Mouse (Mus musculus) natural killer cell, adult 2 months (primary cell): Measurements from ENCODE around the gene Srsf12.

ENCODE experiments used
- DNase-seq, 2 experiments: peaks; one replicate each; pipeline ENCODE4 v3.0.0; 2022; ENCODE audit warnings: low spot score in 2 of 2

The Srsf12 gene

DNA sequence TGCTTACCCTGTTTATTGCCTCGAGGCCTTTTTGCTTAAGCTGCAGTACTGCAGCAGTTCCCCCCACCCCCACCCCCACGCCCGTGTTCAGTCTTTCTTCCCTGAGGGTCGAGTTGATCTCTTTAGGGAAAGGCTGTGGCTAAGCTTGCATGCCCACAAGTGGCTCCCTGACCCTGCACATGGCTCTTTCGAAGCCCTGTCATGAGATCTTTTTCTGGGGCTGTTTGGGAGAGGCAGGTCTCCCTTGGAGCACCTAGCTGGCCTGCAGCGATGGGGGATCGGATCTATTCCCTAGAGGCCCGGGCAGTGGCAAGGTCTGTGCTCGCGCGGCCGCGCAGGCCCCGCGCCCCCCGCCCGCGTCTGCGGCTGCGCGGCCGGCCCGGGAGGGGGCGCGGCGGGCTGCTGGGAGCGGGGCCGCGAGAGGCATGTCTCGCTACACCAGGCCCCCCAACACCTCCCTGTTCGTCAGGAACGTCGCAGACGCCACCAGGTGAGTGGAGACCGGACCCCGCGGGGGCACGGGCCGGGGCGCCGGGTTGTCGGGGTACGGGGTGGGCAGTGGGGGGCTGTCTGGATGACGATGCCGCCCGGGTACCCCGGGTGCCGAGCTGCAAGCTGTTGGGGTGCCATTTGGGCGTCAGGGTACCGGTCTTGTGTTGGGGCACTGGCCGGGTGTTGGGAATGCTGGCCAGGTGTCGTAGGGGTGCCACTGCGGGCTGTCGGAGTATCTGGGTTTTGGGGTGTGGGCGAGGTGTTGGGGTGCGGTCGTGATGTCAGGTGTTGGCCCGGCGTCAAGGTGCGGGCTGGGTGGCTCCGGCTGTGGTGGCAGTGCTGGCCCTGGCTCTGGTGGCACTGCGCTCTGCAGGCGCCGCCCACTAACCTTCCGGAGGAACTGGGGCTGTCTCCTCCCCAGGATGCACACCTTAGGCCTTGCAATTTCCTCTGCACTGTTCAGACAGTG is at the start of gene Srsf12:
Gene Srsf12, plus strand, starts transcription at position 111 of the 961 bp plus-strand sequence.
- peak; percentile 2 to 28 for DNase-seq

DNA sequence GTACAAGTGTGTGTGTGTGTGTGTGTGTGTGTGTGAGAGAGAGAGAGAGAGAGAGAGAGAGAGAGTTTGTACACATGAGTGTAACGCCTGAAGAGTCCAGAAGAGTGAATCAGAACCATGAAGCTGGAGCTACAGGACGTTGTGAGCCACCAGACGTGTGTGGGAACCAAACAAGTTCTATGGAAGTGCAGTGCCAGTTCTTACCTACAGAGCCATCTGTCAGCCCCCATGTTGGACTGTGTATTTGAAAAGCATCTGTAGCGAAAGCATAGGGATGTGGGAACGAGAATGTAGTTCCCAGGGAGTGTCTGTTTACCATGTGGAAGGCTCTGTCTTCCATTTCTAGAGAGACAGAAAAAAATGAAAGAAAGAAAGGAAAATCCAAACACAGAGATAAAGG is 25.3 kb upstream of the Srsf12 start:
- no peak for DNase-seq

DNA sequence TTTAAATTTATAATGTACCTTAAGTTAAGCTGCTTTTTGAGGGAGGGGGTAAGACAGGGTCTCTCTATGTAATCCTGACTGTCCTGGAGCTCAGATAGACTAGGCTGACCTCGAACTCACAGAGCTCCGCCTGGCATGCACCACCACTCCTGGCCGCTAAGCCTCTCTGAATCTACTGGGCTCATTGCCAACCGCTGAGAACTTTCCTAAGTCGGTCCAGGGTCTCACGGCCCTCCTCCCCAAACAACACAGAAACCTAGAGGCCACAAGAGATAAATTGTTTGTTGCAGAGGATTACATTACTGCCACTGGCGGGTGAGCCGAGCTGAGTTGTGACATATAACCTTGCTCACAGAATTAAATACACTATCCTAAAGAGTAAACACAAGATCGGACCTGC is 20.6 kb upstream of the Srsf12 start:
- no peak for DNase-seq

DNA sequence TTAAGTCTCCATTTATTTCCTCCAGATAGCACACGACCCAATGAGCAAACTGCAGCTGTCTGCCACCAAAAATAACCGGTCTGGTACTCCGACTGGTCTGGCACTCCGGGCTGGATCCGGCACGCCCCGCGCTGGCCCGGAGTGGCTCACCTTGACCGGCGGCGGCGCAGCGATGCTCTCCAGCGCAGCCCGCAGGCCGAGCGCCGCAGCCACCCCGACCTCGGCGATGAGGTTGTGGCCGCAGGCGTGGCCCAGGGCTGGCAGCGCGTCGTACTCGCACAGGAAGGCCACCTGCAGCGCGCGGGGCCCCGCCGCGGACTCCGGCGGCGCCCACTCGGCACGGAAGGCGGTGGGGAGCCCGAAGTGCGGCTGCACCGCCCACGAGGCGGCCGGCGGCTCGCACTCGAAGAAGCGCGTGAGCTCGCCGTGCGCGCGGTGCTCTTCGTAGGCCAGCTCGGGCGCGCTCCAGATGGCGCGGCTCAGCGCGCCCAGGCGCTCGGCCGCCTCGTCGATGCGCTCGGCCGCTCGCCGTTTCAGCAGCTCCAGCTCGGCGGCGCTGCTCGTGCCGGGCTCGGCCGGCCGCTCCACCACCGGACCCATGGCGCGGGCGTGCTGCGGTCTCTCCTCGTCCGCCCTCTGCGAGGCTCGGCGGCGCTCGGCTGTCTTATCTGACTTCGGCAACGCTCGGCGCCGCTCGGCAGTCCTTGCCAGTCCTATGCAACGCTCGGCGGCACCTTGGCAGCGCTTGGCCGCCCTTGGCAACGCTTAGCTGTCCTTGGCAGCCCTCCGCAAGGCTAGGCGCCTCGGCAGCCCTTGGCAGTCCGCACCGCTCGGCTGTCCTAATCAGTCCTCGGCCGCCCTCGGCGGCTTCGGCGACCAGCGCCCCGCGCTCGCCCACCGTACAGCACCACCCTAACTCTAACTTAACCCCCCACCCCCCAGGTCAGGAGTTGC is 19.7 kb upstream of the Srsf12 start:
- DNase-seq = peak; percentile 16 to 29

DNA sequence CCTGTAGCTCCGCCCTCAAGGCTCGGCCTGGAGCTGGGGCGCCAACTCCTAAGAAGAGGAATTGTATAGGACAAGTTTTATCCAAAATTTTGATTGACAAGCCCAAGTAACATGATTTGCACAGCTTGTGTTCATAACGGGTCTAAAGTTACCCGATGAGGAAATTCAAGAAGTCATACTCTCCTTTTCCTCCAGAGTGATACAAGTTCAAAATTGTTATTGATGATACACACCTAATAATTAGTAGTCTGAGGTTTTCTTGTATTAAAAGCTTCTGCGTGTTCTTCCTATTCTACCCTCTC is 19.1 kb upstream of the Srsf12 start, which contains the start of gene Pm20d2:
Gene Pm20d2, minus strand, starts transcription at position 3 of the 302 bp plus-strand sequence.
- DNase-seq = no peak

DNA sequence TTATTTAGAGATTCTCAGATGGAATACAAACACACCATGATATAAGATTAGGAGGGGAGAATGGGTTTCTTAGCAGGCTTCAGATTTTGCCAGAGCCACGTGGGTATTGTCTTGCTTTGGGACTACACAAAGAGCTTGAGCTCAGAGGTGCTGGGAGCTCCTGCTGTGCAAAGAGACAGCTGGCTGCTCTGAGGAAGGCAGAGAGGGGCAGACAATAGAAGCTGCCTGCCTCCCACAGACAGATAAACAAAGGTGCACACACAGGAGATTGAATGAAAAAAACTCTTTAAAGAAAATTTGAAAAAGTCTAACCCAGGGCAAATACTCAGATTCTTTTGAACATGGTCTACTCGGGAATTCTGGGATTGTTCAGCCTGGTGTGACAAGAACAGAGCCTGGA is 10.7 kb upstream of the Srsf12 start:
- no peak for DNase-seq

DNA sequence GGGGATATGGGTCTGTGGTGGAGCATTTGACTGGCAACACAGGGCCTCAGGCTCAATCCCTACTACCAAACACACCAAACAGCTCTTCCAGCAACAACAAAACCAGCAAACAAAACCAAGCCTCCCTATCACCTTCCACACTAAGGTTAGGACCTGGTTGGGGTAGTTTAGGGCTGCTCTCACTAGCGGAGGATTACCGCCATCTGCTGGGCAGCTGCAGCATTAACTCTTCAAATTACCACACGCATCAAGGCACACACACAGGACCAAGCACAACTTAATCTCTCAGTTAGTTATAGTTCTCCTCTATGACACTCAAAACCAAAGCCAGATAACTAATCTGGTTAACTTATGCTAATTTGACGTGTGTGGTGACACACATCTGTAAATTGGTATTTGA is 4.1 kb upstream of the Srsf12 start:
- DNase-seq = peak; percentile 3 to 43

DNA sequence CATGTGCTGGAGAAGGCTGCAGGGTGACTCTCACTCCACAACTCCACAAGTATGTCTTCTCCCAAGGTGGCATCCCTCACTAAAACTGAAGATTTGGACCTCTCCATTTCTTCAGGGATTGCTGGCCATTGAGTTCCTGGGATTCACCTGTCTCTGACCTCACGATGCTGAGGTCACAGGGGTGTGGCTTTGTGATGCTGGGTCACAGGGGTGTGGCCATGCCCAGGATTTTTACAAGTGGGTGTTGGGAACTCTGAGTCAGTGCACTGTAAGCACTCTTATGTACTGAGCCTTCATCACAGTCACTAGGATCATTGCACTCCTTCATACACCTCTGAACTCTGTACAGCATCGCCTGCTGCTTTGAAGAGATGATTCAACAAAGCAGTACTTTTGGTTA is 1.2 kb upstream of the Srsf12 start:
- no peak for DNase-seq

DNA sequence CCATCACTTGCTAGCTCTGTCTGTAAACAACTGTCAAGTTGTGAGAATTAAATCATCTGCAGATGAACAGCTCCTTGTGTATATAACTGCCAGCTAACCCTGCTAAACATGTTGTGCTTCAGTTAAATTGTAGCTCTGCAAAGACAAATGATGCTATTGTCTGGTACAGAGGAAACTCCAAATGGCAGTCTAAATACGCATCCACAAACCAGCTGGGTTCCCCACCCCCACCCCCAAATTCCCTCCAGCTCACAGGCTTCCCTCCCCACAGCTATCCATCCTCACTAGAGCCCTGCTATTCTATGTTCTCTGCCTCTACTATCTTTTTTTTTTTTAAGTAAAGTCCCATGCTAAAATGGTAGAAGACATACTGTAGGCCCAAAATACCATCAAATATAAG is 13.1 kb downstream of the Srsf12 start:
- no peak for DNase-seq

DNA sequence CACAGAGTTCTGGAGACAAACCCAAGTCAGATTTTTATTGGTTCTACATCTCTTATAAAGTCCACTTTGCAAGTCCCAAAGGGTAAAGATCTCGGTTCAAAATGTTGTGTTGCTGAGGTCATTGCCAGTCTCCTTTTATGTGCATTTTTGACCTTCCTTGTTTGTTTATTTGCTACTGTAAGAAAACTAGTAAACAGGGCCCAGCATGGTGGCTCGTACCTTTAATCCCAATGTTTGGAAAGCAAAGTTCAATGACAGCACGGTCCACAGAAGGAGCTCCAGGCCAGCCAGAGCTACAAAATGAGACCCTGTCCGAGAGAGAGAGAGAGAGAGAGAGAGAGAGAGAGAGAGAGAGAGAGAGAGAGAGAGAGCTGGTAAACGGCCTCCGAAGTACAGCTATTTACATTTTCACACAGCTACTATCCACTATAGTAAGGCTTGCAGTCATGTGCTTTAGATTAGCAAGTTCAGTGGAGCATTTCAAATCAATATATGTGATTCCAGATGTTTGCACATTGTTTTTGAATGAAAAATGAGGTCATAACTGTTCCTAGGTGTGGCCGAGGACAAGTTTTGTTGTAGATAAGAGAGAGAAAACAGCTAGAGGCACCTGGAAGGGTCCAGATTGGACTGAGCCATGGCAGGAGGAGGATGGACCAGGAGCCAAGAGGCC is 15.3 kb downstream of the Srsf12 start:
- no peak for DNase-seq

DNA sequence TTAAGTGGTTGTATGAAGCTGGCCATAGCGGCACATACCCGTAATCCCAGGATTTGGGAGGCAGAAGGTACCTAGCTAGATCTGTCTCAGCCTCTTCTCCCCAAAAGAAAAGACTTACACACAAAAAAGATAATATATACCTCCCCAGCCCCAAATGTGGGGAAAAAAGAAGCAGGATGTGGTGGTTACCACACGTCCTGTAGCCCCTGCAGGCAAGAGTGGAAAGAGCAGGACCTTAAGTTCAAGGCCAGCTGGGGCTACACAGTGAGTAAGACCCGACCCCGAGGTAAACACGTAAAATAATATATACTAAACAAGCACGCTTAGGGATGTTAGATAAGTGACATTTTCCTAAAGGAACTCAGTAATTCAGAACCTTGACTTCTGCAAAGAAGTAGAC is 18.4 kb downstream of the Srsf12 start:
- DNase-seq = no peak

DNA sequence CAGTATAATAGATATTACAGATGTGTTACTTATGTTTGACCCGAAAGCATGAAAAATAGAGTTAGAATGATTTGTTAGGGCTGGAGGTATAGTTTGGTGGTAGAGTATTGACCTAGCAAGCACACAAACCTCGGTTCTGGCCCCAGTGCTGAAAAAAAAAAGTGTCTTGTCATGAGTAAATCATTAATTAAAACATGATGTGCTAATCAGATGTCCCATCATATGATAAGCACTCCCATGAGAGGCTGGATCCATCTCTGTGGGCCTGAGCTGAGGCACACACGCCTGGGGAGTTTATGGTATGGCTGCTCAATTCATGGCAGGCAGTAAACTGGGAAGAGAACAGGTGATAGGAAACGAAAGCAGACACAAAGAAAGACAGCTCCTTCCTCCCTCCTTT is 20.8 kb downstream of the Srsf12 start:
- DNase-seq = no peak

DNA sequence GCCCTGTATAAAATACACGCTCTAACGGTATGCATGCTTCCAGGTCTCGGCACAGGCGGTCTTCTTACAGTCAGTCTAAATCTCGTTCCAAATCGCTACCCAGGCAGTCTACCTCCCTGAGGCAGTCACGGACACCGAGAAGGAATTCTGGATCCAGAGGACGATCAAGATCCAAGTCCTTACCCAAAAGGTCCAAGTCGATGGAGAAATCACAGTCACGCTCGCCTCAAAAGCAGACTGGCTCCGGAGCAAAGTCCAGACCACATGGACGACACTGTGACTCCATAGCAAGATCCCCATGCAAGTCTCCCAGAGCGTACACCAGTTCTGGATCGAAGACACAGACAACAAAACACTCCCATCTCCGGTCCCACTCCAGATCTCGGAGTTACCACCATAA is 22.1 kb downstream of the Srsf12 start:
- DNase-seq = no peak

DNA sequence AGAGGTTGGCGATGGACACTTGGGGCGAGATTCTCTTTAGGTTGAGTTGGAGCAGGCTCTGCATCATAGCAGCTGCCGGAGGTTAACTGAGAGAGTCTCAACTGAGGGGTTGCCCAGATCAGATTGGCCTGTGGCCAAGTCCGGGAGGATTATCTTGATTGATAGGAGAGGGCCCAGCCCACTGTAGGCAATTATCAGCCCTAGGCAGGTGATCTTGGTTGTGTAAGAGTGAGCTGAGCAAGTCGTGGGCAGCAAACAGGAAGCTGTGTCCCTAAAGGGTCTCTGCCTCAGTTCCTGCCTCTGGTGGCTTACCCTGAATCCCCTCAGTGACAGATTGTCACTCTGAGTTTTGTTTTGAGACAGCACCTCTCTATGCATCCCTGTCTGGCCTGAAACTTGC is 33.7 kb downstream of the Srsf12 start:
- peak in 1 of 2 experiments; percentile 16 for DNase-seq

DNA sequence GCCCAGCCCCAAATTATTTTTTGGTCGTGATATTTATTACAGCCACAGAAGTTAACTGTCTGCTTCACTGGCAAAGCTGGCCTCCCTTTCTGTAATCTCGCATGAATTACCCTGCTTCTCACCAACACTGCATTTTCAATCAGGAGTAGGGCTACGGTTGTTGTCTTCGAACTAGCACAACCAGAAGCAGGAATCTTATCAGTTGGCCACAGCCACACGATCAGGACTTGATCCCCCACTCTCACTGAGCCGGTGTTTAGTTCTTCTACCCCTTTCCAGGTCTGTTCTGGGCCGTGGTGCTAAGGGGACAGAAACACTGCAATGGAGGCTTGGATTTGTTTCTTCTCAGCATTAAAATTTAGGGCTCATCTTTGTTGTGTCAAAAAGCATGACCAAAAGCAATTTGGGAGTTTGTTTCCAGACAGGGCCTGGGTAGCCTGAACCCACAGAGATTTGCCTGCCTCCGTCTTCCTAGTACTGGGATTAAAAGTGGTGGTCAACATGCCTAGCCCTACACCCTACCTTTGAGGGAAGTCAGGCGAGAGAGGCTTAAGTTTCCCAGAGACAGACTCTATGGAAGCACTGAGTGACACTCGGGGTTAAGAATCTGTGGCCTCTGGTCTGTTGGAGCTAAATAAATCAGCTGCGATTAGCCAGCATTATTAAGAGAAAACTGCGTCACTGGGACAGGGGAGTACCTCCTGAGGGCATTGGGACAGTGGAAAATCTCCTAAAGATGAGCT is 34.4 kb downstream of the Srsf12 start:
- DNase-seq = no peak

DNA sequence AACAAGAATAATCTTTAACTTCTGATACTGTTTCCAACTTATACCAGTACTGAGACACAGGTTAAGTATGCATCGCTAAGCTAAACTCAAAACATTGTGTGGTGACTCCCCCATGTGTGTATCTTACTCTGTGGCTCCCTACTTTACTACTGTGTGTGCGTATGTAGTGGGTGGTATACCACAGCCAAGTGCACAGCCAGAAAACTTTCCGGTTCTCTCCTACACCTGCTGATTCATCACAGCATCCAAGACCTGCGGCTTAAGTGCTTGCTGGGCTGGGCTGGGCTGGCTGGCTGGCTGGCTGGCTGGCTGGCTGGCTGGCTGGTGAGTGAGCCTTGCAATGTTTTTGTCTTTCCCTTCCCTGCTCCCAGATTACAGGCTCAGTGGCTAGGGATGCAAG is 35.1 kb downstream of the Srsf12 start:
- DNase-seq = peak; percentile 29 to 42

DNA sequence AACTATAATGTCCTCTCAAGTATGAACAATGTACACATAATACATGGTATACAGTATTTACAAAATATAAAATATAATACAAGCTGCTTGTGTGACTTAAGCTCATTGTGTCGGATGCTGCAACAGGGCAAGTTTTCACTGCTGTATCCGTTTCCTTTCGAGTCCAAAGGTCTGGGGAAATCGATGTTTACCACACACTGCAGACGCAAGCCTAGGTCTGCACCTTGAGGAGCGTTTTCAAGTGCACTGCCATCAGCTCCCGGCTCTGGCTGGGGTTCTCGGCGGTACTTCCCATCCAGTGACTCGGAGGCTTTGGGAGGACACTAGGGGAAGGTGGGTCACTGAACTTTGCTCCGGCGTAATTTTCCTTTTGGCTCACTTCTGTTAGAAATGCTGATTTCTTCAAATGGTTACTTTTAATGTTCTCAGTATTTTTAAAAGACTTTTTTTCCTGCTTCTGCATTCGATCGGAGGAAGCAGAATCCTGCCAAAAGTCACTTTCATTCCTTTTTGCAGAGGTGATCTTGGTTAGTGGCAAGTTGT is 37.1 kb downstream of the Srsf12 start:
- no peak for DNase-seq

DNA sequence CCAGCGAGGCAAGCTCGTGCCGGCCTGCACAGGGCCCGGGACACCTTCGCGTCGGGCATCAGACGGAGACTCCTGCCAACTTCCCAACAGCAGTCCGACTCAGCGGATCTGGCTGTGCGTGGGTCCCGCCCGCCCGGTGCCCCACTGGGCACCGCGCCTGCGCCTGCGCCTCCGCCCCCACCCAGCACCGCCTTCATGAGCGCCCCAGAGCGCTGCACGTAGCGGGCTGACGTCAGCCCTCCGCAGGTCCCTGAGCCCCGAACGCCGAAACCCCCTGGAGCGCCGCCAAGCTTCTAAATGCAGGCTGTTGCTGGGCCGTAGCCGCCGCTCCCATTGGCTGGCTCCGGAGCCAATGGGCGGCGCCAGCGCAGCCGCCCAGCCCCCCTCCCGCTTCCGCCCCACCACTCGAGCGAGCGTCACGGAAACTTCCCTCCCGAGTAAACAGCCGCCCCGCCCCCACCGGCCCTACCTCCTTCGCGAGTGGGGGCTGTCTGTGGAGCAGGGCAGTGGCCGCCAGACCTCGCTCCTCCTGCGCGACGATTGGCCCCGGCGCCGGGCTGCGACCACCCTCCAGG is 38.8 kb downstream of the Srsf12 start:
- peak; percentile 98 to 99 for DNase-seq

DNA sequence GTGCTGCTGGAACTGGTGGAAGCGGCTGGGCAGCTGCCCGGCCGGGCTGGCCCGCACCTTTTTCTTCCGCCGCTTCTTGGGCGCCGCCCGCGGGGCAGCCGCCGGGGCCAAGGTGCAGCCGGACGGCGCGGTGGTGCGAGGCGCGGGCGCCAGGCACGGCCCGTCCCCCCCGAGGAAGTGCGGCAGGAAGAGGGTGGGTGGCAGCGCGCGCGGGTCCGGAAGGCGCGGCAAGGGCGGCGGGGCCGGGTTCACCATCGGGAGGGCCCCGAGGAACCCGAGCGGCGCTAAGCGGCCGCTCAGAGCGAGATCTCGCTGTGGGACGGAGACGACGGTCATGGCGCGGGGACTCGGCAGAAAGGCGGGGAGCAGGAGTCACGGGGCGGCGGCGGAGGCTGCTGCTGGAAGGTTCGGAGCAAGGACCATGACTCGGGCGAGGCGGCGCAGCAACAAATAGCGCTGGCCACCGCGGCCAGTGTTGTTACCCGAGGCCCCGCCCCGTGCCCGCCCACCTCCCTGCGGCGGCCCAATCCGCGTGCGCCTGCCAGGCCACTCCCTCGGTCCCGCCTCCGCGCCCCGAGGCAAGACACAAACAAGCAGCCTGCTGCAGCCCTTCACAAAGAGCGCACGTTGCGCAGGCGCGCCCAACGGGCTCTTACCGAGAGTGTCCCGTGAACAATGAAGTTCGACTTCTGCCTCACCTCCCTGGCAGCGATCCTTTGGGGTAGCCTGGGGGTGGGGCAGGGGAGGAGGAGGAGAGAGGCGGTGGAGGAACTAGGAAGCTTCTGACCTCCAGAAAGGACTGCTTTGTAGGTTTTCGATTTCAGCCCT is 39.5 kb downstream of the Srsf12 start:
- peak; percentile 98 to 99 for DNase-seq

DNA sequence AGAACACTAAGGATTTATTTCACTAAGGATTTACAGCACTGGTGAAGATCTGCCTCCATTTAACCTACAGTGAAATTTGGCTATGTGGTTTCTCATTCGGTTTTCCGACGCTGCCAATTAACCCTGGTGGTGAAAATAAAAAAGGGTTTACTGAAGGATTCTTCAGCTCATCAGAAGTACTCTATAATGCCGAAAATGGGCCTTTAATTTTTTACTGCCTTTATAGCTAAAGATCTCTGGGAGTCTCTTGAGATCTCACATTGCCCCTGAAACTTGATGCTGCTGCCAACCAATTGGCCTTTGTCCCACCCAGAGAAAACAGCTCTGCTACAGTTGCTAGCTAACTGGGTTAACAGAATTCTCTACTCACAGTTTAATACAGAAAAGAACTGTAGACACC is 40.1 kb downstream of the Srsf12 start:
- no peak for DNase-seq
